In the genomic region with DNA sequence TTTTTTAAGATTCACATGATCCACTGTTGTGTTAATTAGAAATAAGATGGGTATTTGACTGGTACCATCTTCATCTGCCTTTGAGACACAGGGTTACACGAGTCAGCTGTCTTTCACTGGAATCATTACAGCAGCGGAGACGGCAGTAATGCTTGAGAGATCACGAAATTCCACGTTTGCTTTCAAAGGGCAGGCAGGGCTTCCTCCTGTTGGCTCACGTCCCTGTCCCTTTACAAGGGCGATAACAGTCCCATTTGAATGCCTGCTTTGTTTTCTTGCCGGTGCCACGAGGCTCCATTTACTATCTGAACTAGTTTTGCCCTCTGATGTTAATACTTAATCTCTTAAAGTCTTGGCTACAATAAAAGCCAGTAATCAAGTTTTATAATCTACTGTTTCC, we compare ENCODE assay signal across 13 mouse cellular contexts.
DNase-seq lines count a peak whose midpoint lies in the region; ATAC-seq lines count a peak whose summit lies in the region.
"Had no signal": no experiment of that assay in that cellular context is flagged by ENCODE, and none has a peak within 500 bp of the region (broad histone marks: within the 10 kb centered on the region; RNA-seq: fewer than 3 reads in every experiment).

No protein-coding gene starts in this region.

- no peaks in the 10 kb centered on the region for H3K9me3 ChIP-seq in heart, embryonic 13.5 days
- no peaks in the 10 kb centered on the region for H3K9me3 ChIP-seq in heart, embryonic 10.5 days
- H3K9me3 ChIP-seq: embryonic facial prominence, embryonic 15.5 days; liver, embryonic 13.5 days; midbrain, embryonic 13.5 days had no signal

- peak overlapping the region; percentile 38 for H3K4me2 ChIP-seq in heart, embryonic 13.5 days
- H3K4me2 ChIP-seq: embryonic facial prominence, embryonic 15.5 days; liver, embryonic 13.5 days; midbrain, embryonic 13.5 days had no signal

- H3K9ac ChIP-seq in heart, embryonic 13.5 days, result no peak overlapping the region
- H3K9ac ChIP-seq: embryonic facial prominence, embryonic 15.5 days; liver, embryonic 13.5 days; midbrain, embryonic 13.5 days had no signal

- DNase-seq in cerebellum, adult 11-12 months, result peak; percentile 5
- no peak for DNase-seq in cerebellum, adult 9-10 months
- no peak for DNase-seq in heart, embryonic 10.5 days (ENCODE audit: low spot score)
- peak; percentile 38 for DNase-seq in urinary bladder, postnatal 14 days (ENCODE audit: low spot score)
- no peak for DNase-seq in urinary bladder, adult 2 months (ENCODE audit: low spot score)
- no peak for DNase-seq in yolk sac, embryonic 10.5 days (ENCODE audit: low spot score)
- no peak for DNase-seq in thymus, postnatal 4 days
- DNase-seq: liver, embryonic 13.5 days; right cerebral cortex, adult 18-20 months had no signal

- 27% methylated on average over 9 of the region's 9 CpGs for WGBS in heart, embryonic 13.5 days
- 37% methylated on average over 9 of the region's 9 CpGs for WGBS in heart, embryonic 10.5 days

- no peak overlapping the region for H3K4me3 ChIP-seq in heart, embryonic 13.5 days
- H3K4me3 ChIP-seq in heart, embryonic 10.5 days, result no peak overlapping the region
- H3K4me3 ChIP-seq: embryonic facial prominence, embryonic 15.5 days; liver, embryonic 13.5 days; midbrain, embryonic 13.5 days had no signal

- H3K36me3 ChIP-seq in heart, embryonic 13.5 days, result no peaks in the 10 kb centered on the region
- H3K36me3 ChIP-seq in heart, embryonic 10.5 days, result no peaks in the 10 kb centered on the region
- H3K36me3 ChIP-seq: embryonic facial prominence, embryonic 15.5 days; liver, embryonic 13.5 days; midbrain, embryonic 13.5 days had no signal

- H3K4me1 ChIP-seq in heart, embryonic 13.5 days, result peaks cover 23% of the 10 kb centered on the region
- H3K4me1 ChIP-seq in heart, embryonic 10.5 days, result no peaks in the 10 kb centered on the region
- H3K4me1 ChIP-seq: liver, embryonic 13.5 days; midbrain, embryonic 13.5 days had no signal

- no peaks in the 10 kb centered on the region for H3K27me3 ChIP-seq in heart, embryonic 13.5 days (replicated peaks)
- H3K27me3 ChIP-seq in heart, embryonic 10.5 days (ENCODE audit: insufficient read depth, poor library complexity, severe bottlenecking), result no peaks in the 10 kb centered on the region
- H3K27me3 ChIP-seq: embryonic facial prominence, embryonic 15.5 days; liver, embryonic 13.5 days; midbrain, embryonic 13.5 days had no signal

- no peak for ATAC-seq in heart, embryonic 13.5 days (ENCODE audit: extremely low read depth, insufficient number of reproducible peaks, low FRiP score, low TSS enrichment)
- ATAC-seq: activated CD4-positive, CD25-positive, alpha-beta regulatory T cell, adult 4 months; midbrain, embryonic 13.5 days had no signal

- peak overlapping the region; percentile 54; the same call in 1 of the 2 replicates for H3K27ac ChIP-seq in heart, embryonic 13.5 days (replicated peaks)
- no peak overlapping the region for H3K27ac ChIP-seq in heart, embryonic 10.5 days
- H3K27ac ChIP-seq: embryonic facial prominence, embryonic 15.5 days; liver, embryonic 13.5 days; midbrain, embryonic 13.5 days had no signal

Comparison
In these comparisons a context has a peak if more than half of its experiments do, and no peak if none do; other contexts are left out.
1. DNase-seq: peak in cerebellum, adult 11-12 months (single experiment) and urinary bladder, postnatal 14 days (single experiment); none in cerebellum, adult 9-10 months (single experiment), heart, embryonic 10.5 days (single experiment), urinary bladder, adult 2 months (single experiment), yolk sac, embryonic 10.5 days (single experiment) and thymus, postnatal 4 days (single experiment).